Mouse (Mus musculus): ENCODE measurements around the gene Hesx1.

DNA sequence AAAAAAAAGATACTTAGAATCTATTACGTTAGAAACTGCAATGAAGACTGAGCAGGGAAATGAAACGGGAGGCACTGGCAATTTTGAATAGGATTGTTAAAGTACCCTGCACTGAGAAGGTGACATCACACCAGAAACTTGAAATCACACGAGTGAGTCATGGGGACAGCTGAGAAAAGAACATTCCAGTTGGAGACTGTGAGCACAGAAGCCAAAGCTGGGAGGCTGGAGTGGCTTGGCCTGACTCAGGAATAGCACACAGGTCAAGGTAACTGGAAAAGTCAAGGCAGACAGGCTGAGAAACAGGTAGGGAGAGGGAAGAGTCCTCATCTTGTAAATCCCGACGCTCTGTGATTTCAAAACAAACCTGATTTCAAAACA lies 12.1 kb upstream of the Hesx1 start:
- no peak for TF ChIP-seq MYOG (IDR thresholded peaks at IDR 0.05; ENCODE audit: control insufficient read depth, extremely low read depth, insufficient read length)
- TF ChIP-seq CTCF (IDR thresholded peaks at IDR 0.05; ENCODE audit: control insufficient read depth, insufficient read depth, insufficient read length) = no peak
- TF ChIP-seq MYOD1 (IDR thresholded peaks at IDR 0.05; ENCODE audit: control insufficient read depth, insufficient read length, low read depth) = peak; percentile 63
- TF ChIP-seq CEBPB (IDR thresholded peaks at IDR 0.05; ENCODE audit: low read depth) = no peak
